Mouse (Mus musculus): ENCODE results near the gene Slc39a5.

Gene Slc39a5

GRCm38 (mm10) chr10:128410560-128410845, 9.5 kb upstream of the Slc39a5 start:
- DNase-seq (ENCODE audit: low spot score in 2 of 2), result no peak

GRCm38 (mm10) chr10:128409692-128410559, 8.9 kb upstream of the Slc39a5 start:
- DNase-seq (ENCODE audit: low spot score in 2 of 2), result peak; percentile 90 to 95

GRCm38 (mm10) chr10:128408591-128409535, 7.8 kb upstream of the Slc39a5 start:
- no peak for DNase-seq (ENCODE audit: low spot score in 2 of 2)

GRCm38 (mm10) chr10:128403931-128404330, 2.9 kb upstream of the Slc39a5 start:
- no peak for DNase-seq (ENCODE audit: low spot score in 2 of 2)

- no peak for DNase-seq (ENCODE audit: low spot score in 2 of 2)
These were observed 609 bp upstream of the Slc39a5 start for GRCm38 (mm10) chr10:128401638-128402037.

- no peak for DNase-seq (ENCODE audit: low spot score in 2 of 2)
These were observed 691 bp downstream of the Slc39a5 start for GRCm38 (mm10) chr10:128400338-128400737.

- DNase-seq (ENCODE audit: low spot score in 2 of 2), result no peak
These were observed 3.6 kb downstream of the Slc39a5 start for GRCm38 (mm10) chr10:128397466-128397865.

- no peak for DNase-seq (ENCODE audit: low spot score in 2 of 2)
These were observed 4.2 kb downstream of the Slc39a5 start for GRCm38 (mm10) chr10:128396716-128397264.

GRCm38 (mm10) chr10:128396017-128396673, 4.9 kb downstream of the Slc39a5 start:
- DNase-seq (ENCODE audit: low spot score in 2 of 2), result no peak

GRCm38 (mm10) chr10:128391850-128392249, 9.2 kb downstream of the Slc39a5 start:
- DNase-seq (ENCODE audit: low spot score in 2 of 2), result no peak

GRCm38 (mm10) chr10:128390366-128390765, 10.7 kb downstream of the Slc39a5 start:
- DNase-seq (ENCODE audit: low spot score in 2 of 2), result no peak

- no peak for DNase-seq (ENCODE audit: low spot score in 2 of 2)
These were observed 11.5 kb downstream of the Slc39a5 start for GRCm38 (mm10) chr10:128389570-128389969.

GRCm38 (mm10) chr10:128388941-128389340, 12.1 kb downstream of the Slc39a5 start:
- DNase-seq (ENCODE audit: low spot score in 2 of 2), result no peak

- DNase-seq (ENCODE audit: low spot score in 2 of 2), result no peak
These were observed 15.1 kb downstream of the Slc39a5 start for GRCm38 (mm10) chr10:128385902-128386301.

GRCm38 (mm10) chr10:128382482-128382881, 18.5 kb downstream of the Slc39a5 start:
- DNase-seq (ENCODE audit: low spot score in 2 of 2), result no peak

- no peak for DNase-seq (ENCODE audit: low spot score in 2 of 2)
These were observed 20.5 kb downstream of the Slc39a5 start for GRCm38 (mm10) chr10:128380565-128380964.

GRCm38 (mm10) chr10:128379260-128379659, 21.8 kb downstream of the Slc39a5 start:
- DNase-seq (ENCODE audit: low spot score in 2 of 2), result no peak

GRCm38 (mm10) chr10:128378462-128378861, 22.6 kb downstream of the Slc39a5 start:
- DNase-seq (ENCODE audit: low spot score in 2 of 2), result no peak

GRCm38 (mm10) chr10:128377940-128378448, 23.0 kb downstream of the Slc39a5 start:
- DNase-seq (ENCODE audit: low spot score in 2 of 2), result no peak

GRCm38 (mm10) chr10:128377222-128377939, 23.6 kb downstream of the Slc39a5 start:
- no peak for DNase-seq (ENCODE audit: low spot score in 2 of 2)
